Mouse (Mus musculus) E14TG2a.4 (cell line): ENCODE measurements around the gene Idh3a.

Source experiments
- CTCF ChIP-seq: conservative IDR thresholded peaks from 2 replicates; pipeline ENCODE4 v1.5.1; 2014; ENCODE audit warnings: low read length
- POU5F1 ChIP-seq: IDR thresholded peaks from 2 replicates; pipeline ENCODE4 v1.6.1; 2014; ENCODE audit warnings: low read length, borderline replicate concordance

DNA sequence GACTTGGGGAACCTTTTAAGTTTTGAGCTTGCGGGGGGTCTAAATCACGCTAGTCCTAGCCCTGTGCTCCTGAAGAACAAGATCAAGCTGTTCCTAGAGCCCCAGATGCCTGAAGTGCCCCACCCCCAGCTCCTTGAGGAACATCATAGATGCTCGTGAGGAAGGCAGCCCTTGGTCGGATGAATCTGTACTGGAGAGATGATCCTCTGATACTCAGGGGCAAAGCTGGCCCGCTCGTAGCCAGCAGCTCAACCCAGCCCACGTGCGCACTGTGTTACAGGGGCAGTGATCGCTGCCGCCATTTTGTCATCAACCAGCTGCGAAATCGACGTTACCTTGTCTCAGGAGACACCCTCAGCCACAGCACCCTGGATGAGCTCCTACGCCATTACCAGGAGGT lies 47.5 kb upstream of the Idh3a start, which contains the start of gene Sh2d7:
- TF ChIP-seq CTCF, result no peak
- no peak for TF ChIP-seq POU5F1
